Mouse (Mus musculus): Measurements from ENCODE around the gene Slc4a8.
"Not testable (repeated sequence)": the region's sequence is repeated elsewhere in the genome, so short reads cannot be mapped to it uniquely, and the experiment has no call there.

Gene Slc4a8

GRCm38 (mm10) chr15:100772685-100773084, 11.1 kb downstream of the Slc4a8 start:
- in situ Hi-C loops (cut with MboI, MseI): no loop called here

GRCm38 (mm10) chr15:100773859-100774258, 12.3 kb downstream of the Slc4a8 start:
- in situ Hi-C loops (cut with MboI, MseI): not testable (repeated sequence)

GRCm38 (mm10) chr15:100775189-100776166, 13.9 kb downstream of the Slc4a8 start:
- in situ Hi-C loops (cut with MboI, MseI): no loop called here

- in situ Hi-C loops (cut with MboI, MseI): no loop called here
Observed at GRCm38 (mm10) chr15:100776424-100776823, 14.9 kb downstream of the Slc4a8 start.

GRCm38 (mm10) chr15:100777020-100778016, 15.8 kb downstream of the Slc4a8 start:
- in situ Hi-C loops (cut with MboI, MseI): no loop called here

GRCm38 (mm10) chr15:100779896-100780295, 18.3 kb downstream of the Slc4a8 start:
- in situ Hi-C loops (cut with MboI, MseI): no loop called here

- in situ Hi-C loops (cut with MboI, MseI): no loop called here
Observed at GRCm38 (mm10) chr15:100783244-100783987, 21.9 kb downstream of the Slc4a8 start.

- in situ Hi-C loops (cut with MboI, MseI): no loop called here
Observed at GRCm38 (mm10) chr15:100790219-100790618, 28.7 kb downstream of the Slc4a8 start.

- in situ Hi-C loops (cut with MboI, MseI): no loop called here
Observed at GRCm38 (mm10) chr15:100792324-100792723, 30.8 kb downstream of the Slc4a8 start.

GRCm38 (mm10) chr15:100800914-100801313, 39.4 kb downstream of the Slc4a8 start:
- in situ Hi-C loops (cut with MboI, MseI): no loop called here

GRCm38 (mm10) chr15:100808062-100808461, 46.5 kb downstream of the Slc4a8 start:
- in situ Hi-C loops (cut with MboI, MseI): no loop called here

GRCm38 (mm10) chr15:100808484-100808883, 46.9 kb downstream of the Slc4a8 start:
- in situ Hi-C loops (cut with MboI, MseI): no loop called here

- in situ Hi-C loops (cut with MboI, MseI): no loop called here
Observed at GRCm38 (mm10) chr15:100810243-100810642, 48.7 kb downstream of the Slc4a8 start.

- in situ Hi-C loops (cut with MboI, MseI): no loop called here
Observed at GRCm38 (mm10) chr15:100813501-100813900, 52.0 kb downstream of the Slc4a8 start.

- in situ Hi-C loops (cut with MboI, MseI): no loop called here
Observed at GRCm38 (mm10) chr15:100814066-100814465, 52.5 kb downstream of the Slc4a8 start.

- in situ Hi-C loops (cut with MboI, MseI): no loop called here
Observed at GRCm38 (mm10) chr15:100815310-100815709, 53.8 kb downstream of the Slc4a8 start.

GRCm38 (mm10) chr15:100818860-100819259, 57.3 kb downstream of the Slc4a8 start:
- in situ Hi-C loops (cut with MboI, MseI): no loop called here

- in situ Hi-C loops (cut with MboI, MseI): no loop called here
Observed at GRCm38 (mm10) chr15:100821824-100822223, 60.3 kb downstream of the Slc4a8 start.

- in situ Hi-C loops (cut with MboI, MseI): not testable (repeated sequence)
Observed at GRCm38 (mm10) chr15:100822370-100822769, 60.8 kb downstream of the Slc4a8 start.

- in situ Hi-C loops (cut with MboI, MseI): no loop called here
Observed at GRCm38 (mm10) chr15:100825249-100825856, 63.8 kb downstream of the Slc4a8 start.

- in situ Hi-C loops (cut with MboI, MseI): no loop called here
Observed at GRCm38 (mm10) chr15:100826076-100826475, 64.5 kb downstream of the Slc4a8 start.

Data from T-helper 1 cell (primary cell).